Mouse (Mus musculus): ENCODE measurements around the gene Smim27. TPM values are rescaled to one million over a fixed set of nuclear protein-coding genes. Genes with fewer than 3 reads are reported as not detected.
"Not testable (repeated sequence)": the region's sequence is repeated elsewhere in the genome, so short reads cannot be mapped to it uniquely, and the experiment has no call there.

Smim27 gene
- polyA plus RNA-seq, 1 experiment from 2014 or later = 13.7 TPM

DNA sequence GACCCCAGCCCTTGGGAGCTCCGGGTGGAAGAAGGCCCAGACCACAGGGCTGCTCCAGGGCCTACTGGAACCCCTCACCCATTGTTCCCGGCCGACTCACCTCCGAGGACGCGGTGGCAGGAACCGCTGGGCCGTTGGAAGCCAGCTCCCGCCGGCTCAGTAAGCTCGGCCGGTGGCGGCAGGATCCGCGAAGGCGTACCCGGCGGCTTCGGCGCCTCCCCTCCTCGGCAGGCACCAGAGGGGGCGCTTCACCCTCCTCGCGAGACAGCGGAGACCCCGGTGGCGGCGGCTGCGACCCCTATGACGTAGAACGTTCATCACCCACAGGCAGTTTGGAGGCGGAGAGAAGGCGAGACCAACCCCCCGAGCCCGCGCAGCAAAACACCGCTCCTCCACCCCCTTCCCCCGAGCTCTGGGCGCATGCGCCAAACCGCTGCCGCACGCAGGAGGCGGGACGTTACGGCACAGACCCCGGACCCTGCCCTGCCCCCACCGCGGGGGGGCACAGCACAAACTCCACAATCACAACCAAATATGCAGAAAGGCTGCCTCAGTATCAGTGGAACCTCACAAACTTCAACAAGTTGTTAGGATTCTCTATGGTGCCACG, 1.1 kb upstream of the Smim27 start:
- H3K27ac ChIP-seq (replicated peaks) = peak overlapping the region; percentile 96
- peaks cover 12% of the 10 kb centered on the region; the same call in 1 of the 2 replicates for H3K36me3 ChIP-seq
- H3K4me1 ChIP-seq (replicated peaks) = peaks cover 24% of the 10 kb centered on the region
- no peaks in the 10 kb centered on the region for H3K9me3 ChIP-seq
- peak overlapping the region; percentile 83 for H3K4me2 ChIP-seq
- ATAC-seq (ENCODE audit: low FRiP score, low read depth) = peak; percentile 84
- peak overlapping the region; percentile 69 for H3K9ac ChIP-seq
- H3K4me3 ChIP-seq = peak overlapping the region; percentile 79
- under 1% methylated on average over 49 of the region's 50 CpGs for WGBS
- H3K27me3 ChIP-seq = no peaks in the 10 kb centered on the region

DNA sequence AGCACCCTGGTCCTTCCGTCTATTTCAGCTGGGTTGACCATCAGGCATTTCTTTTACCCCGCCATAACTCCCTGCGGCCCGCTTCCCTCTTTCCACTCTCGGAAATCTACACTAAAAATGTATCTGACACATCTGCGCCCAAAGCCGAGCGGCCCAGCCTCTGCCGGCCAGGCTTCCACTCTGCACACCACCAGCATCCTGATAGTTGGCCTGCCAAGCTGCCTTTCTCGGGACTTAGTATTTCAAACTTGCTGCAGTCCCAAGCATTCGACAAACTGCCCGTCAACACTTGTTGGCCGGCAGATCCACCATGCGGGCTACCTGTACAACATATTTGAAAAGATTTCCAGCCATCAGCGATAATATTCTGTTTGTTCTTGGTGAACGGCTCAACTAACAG, 544 bp upstream of the Smim27 start:
- H3K9me3 ChIP-seq = no peaks in the 10 kb centered on the region
- ATAC-seq (ENCODE audit: low FRiP score, low read depth) = no peak
- peaks cover 24% of the 10 kb centered on the region for H3K4me1 ChIP-seq (replicated peaks)
- H3K9ac ChIP-seq = peak overlapping the region; percentile 69
- 2% methylated on average over 16 of the region's 16 CpGs for WGBS
- H3K27ac ChIP-seq (replicated peaks) = peak overlapping the region; percentile 96
- no peaks in the 10 kb centered on the region for H3K27me3 ChIP-seq
- H3K4me2 ChIP-seq = peak overlapping the region; percentile 83
- peaks cover 16% of the 10 kb centered on the region; the same call in 1 of the 2 replicates for H3K36me3 ChIP-seq
- H3K4me3 ChIP-seq = peak overlapping the region; percentile 79

DNA sequence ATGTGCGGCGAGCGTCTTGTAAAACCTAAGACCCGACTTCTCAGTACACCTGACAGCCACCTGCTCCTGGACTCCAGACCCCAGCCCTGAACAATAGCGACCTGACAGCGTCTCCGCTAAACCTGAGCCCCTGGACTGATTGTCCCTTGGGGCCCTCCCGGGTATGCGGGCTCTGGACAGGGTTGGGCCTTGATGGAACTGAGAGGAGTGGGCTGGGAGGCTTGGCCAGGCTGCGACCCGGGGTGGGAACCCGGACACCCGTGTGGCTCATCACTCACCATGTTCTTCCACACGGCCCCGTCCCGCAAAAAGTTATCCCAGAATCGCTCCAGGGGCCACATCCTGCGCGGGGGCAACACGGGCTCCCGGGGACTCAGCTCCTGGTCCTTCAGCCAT, 9.5 kb downstream of the Smim27 start:
- 1% methylated on average over 21 of the region's 21 CpGs for WGBS
- peak overlapping the region; percentile 73 for H3K4me2 ChIP-seq
- peak overlapping the region; percentile 55; the same call in 1 of the 2 replicates for H3K27ac ChIP-seq (replicated peaks)
- H3K4me3 ChIP-seq = peak overlapping the region; percentile 94
- peak overlapping the region; percentile 81 for H3K9ac ChIP-seq
- no peaks in the 10 kb centered on the region for H3K9me3 ChIP-seq
- no peaks in the 10 kb centered on the region for H3K27me3 ChIP-seq
- peaks cover 18% of the 10 kb centered on the region; the same call in 1 of the 2 replicates for H3K36me3 ChIP-seq
- peaks cover 12% of the 10 kb centered on the region for H3K4me1 ChIP-seq (replicated peaks)
- peak; percentile 81 for ATAC-seq (ENCODE audit: low FRiP score, low read depth)

DNA sequence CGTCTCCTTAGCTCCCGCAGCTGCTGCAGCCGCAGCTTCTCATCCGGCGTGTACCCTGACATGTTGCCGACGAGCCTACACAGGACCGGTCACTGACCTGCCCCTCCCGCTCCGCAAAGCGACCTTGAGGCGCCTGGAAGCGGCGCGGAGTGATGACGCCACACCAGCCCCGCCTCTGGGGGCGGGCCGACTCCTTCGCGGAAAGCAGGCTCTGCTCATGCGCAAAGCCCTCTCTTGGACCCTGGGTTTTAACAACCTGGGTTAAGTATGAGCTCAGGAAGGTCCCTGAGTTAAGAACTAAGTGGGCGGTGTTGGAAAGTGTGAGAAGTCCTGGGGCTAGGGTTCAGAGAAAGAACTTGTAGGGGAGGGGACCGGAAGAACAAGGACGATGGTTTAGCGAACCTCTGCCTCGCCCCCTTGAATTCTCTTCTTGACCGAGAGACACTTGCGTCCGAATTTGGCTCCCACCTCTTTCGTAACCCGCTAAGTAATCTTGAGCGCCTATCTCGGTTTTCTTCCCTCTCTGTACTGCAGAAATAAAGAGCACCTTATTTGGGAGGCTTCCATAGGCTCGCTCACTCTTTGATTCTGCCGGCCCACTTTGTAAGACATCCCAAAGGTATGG, 10.0 kb downstream of the Smim27 start, which contains the start of gene Ndufb6:
Ndufb6 (minus strand) TSS at position 146 of the 625 bp plus-strand sequence.
- under 1% methylated on average over 36 of the region's 36 CpGs for WGBS
- Histone ChIP-seq H3K27me3 (no peaks in the 10 kb centered on the region), H3K4me1 (replicated peaks) (peaks cover 12% of the 10 kb centered on the region), H3K4me3 (peak within 1 kb of the TSS; percentile 94), H3K9me3 (no peaks in the 10 kb centered on the region), H3K27ac (replicated peaks) (peak within 1 kb of the TSS; percentile 73), H3K9ac (peak within 1 kb of the TSS; percentile 81), H3K36me3 (peaks cover 17% of the 10 kb centered on the region; the same call in 1 of the 2 replicates), H3K4me2 (peak within 1 kb of the TSS; percentile 73)
- ATAC-seq (ENCODE audit: low FRiP score, low read depth) = peak; percentile 96

DNA sequence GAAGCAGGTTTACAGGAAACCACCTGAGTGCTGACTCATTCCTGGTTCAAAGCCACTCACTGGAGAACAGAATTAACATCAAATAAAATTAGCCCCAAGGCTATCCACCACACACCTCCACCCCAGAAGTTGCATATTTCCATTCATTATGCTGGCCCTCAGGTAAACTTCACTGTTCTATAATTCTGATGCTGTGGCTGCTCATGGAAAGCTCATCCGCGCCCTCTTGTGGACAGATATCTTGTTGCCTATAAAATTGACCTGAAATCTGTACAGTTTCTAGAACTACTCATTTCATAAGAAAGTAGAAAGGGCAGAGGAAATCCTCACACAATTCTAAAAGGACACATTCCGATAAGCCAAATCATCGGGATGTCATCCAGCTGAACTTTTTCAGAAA, 16.2 kb downstream of the Smim27 start:
- no peak for ATAC-seq (ENCODE audit: low FRiP score, low read depth)
- Histone ChIP-seq H3K9me3 (no peaks in the 10 kb centered on the region), H3K27ac (replicated peaks) (no peak overlapping the region), H3K9ac (no peak overlapping the region), H3K4me2 (no peak overlapping the region), H3K4me1 (replicated peaks) (no peaks in the 10 kb centered on the region), H3K27me3 (no peaks in the 10 kb centered on the region), H3K36me3 (no peaks in the 10 kb centered on the region), H3K4me3 (no peak overlapping the region)
- WGBS = 22% methylated on average over 4 of the region's 4 CpGs

DNA sequence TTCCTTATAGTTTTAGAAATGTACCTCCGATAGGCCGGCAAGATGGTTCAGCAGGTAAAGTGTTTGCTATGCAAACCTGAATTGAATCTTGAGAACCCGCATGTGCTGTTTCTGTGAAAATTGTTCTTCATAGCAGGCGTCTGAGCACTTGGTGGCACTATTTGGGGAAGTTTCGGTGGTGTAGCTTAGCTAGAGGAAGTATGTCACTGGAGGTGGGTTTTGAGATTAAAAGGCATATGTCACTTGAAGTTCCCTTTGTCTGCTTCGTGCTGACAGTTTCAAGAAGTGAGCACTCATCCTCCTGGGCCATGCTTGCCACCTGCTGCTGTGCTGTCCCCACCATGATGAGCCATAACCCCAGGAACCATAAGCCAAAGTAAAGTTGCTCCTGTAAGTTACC, 18.0 kb downstream of the Smim27 start:
- Histone ChIP-seq H3K4me2 (no peak overlapping the region), H3K4me1 (replicated peaks) (no peaks in the 10 kb centered on the region), H3K9me3 (no peaks in the 10 kb centered on the region), H3K27me3 (no peaks in the 10 kb centered on the region), H3K27ac (replicated peaks) (no peak overlapping the region), H3K9ac (no peak overlapping the region), H3K36me3 (no peaks in the 10 kb centered on the region), H3K4me3 (no peak overlapping the region)
- no peak for ATAC-seq (ENCODE audit: low FRiP score, low read depth)
- WGBS = 79% methylated on average over 6 of the region's 6 CpGs

DNA sequence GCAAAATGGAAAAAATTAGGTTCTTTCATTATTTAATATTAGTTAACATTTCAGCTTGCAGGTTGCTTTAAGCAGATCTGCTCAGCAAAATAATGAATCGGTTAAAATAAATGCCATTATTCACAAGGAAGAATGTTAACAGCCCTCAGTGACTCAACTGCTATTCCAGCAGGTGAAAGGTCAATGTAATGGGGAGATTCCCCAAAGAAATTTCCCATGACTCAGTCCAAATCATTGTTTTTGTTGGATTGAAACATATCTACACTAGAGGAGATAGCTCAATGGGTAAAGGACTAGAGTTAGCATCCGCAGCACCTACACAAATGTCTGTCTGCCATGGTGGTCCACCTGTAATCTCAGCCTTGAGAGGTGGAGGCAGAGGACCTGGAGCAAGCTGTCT, 19.7 kb downstream of the Smim27 start:
- 95% methylated on average over 2 of the region's 2 CpGs for WGBS
- Histone ChIP-seq H3K4me2 (no peak overlapping the region), H3K4me3 (no peak overlapping the region), H3K27ac (replicated peaks) (no peak overlapping the region), H3K9ac (no peak overlapping the region), H3K9me3 (no peaks in the 10 kb centered on the region), H3K27me3 (no peaks in the 10 kb centered on the region), H3K36me3 (no peaks in the 10 kb centered on the region), H3K4me1 (replicated peaks) (no peaks in the 10 kb centered on the region)
- ATAC-seq (ENCODE audit: low FRiP score, low read depth) = no peak

DNA sequence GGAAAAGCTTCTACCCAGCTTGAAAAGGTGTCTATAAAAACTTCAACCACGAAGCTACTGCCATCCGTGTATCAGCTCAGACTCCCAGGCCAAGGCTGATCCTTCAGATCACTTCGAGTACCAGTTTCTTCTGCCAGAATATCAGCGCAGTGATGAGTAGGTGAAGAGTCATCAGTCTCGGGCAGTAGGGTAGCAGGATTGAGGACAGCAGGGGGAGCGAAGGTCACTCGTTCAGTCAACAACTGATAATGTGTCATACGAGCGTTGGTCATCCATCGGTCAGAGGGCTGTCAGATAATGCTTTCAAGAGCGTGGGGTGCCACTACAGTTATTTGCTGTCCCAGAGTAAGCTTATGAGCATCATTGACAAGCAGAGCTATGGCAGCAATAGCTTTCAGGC, 22.1 kb downstream of the Smim27 start:
- H3K9me3 ChIP-seq; H3K4me3 ChIP-seq; H3K36me3 ChIP-seq; H3K4me1 ChIP-seq (replicated peaks); H3K9ac ChIP-seq; H3K4me2 ChIP-seq; H3K27ac ChIP-seq (replicated peaks); H3K27me3 ChIP-seq; ATAC-seq (ENCODE audit: low FRiP score, low read depth): not testable (repeated sequence)
- WGBS = 92% methylated on average over 11 of the region's 11 CpGs

DNA sequence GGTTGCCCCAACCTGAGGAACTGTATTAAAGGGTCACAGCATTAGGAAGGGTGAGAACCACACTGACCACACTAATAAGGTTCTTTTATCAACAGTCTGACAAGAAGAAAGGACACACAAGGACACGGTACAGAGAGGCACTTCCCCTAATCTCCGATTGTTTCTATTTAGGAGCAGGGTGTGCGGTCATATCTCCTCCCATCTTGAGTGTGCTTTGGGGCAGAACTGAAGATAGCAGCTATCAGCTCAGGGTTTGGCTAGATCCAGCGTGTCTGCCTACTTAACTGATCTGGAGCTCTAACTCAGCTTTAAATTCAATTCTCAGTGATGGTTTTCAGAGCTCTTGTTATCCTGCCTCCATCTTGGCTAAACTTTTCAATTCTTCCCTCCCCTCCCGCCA, 29.8 kb downstream of the Smim27 start:
- Histone ChIP-seq H3K9me3 (no peaks in the 10 kb centered on the region), H3K27ac (replicated peaks) (no peak overlapping the region), H3K9ac (no peak overlapping the region), H3K4me3 (no peak overlapping the region), H3K27me3 (no peaks in the 10 kb centered on the region), H3K4me1 (replicated peaks) (0 out of 2 replicates have a peak, but pooled peaks cover 5% of the 10 kb centered on the region), H3K4me2 (no peak overlapping the region), H3K36me3 (no peaks in the 10 kb centered on the region)
- ATAC-seq (ENCODE audit: low FRiP score, low read depth) = no peak
- WGBS = 84% methylated on average over 5 of the region's 5 CpGs

DNA sequence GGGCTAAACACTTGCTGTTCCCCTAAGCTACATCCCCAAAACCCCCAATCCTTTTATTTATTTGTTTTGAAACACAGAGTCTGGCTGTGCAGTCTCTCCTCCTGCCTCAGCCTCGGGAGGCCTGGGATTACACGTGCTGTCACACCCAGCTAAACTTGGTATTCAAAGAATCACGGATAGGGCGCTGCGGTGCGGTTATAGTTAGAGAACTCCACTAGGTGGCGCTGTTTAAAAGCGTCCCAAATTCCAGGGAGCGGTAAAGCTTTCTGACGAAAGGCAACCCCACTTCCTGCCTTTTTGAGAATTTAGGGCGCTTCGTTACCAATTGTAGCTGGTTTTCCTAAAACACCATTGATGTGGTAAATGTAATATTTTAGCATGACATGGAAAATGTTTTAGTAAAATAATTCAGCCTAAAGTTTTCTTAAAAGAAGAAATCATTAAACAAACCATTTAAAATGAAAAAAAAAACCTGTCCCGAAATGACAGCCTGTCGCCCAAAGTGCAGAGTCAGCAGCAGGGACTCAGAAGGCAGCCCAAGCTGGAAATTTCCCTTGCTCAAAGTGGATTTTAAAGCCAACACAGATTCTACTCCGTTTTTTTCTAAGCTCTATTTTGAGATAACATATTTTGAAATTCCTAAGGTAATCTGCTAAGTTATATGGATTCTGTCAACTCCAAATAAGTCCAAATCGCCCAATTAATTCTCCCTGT, 31.9 kb downstream of the Smim27 start:
- Histone ChIP-seq H3K27ac (replicated peaks) (no peak overlapping the region), H3K4me3 (no peak overlapping the region), H3K9me3 (no peaks in the 10 kb centered on the region), H3K27me3 (no peaks in the 10 kb centered on the region), H3K4me2 (peak overlapping the region; percentile 49), H3K9ac (no peak overlapping the region), H3K4me1 (replicated peaks) (0 out of 2 replicates have a peak, but pooled peaks cover 5% of the 10 kb centered on the region), H3K36me3 (no peaks in the 10 kb centered on the region)
- 11% methylated on average over 16 of the region's 16 CpGs for WGBS
- peak; percentile 87 for ATAC-seq (ENCODE audit: low FRiP score, low read depth)

DNA sequence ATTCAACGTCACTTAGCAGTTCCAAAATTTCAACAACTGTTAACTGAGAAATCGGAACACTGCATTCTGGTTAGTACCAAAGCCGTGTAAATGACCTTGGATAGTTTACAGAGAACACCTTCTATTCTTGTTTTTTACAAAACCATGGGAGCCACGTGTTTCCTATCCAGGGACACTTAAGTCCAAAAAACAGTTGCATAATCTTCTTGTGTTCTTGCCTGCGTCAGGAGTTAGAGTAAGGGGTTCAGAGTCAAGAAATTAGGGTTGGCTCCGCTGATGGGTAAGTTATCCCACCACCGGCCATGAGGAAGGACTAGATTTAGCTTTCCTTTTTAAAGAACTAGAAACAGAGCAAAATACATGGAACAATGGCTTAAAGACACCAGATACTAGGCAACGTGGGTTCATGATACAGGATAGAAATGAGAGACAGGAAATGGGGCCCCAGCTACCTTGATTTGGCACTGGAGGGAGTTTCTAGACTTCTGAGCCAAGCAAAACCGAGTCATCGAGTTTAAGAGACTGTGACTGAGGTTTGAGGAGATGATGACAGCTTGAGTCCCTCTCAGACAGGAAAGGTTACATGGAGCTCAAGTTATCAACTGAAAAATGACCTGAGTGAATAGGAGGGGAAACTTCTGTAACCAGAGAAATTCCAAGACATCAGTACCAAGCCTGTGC, 33.2 kb downstream of the Smim27 start:
- WGBS = 82% methylated on average over 10 of the region's 10 CpGs
- H3K27ac ChIP-seq (replicated peaks) = no peak overlapping the region
- no peak overlapping the region for H3K4me3 ChIP-seq
- 0 out of 2 replicates have a peak, but pooled peaks cover 5% of the 10 kb centered on the region for H3K4me1 ChIP-seq (replicated peaks)
- no peaks in the 10 kb centered on the region for H3K9me3 ChIP-seq
- ATAC-seq (ENCODE audit: low FRiP score, low read depth) = no peak
- no peaks in the 10 kb centered on the region for H3K36me3 ChIP-seq
- H3K4me2 ChIP-seq = no peak overlapping the region
- H3K27me3 ChIP-seq = no peaks in the 10 kb centered on the region
- no peak overlapping the region for H3K9ac ChIP-seq

DNA sequence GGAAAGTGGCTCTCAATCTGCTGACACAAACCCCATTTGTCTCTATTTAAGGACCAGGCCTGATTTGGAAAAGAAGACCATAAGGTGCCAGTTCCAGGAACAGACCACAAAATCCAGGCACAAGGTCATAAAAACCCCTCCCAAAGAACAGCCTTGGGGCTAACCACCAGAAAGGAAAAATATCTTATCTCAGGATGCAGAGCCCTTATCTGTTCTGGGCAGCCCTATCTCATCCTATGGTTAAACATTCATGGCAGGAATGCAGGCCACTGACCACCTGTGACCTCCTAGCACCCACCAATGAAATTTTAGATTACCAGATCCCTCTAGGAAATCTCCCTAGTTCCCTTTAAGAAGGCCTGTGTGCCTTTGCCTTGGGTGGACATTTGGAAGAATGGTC, 40.3 kb downstream of the Smim27 start:
- H3K9me3 ChIP-seq = no peaks in the 10 kb centered on the region
- H3K9ac ChIP-seq = no peak overlapping the region
- H3K27me3 ChIP-seq = no peaks in the 10 kb centered on the region
- no peaks in the 10 kb centered on the region for H3K36me3 ChIP-seq
- H3K4me3 ChIP-seq = no peak overlapping the region
- H3K4me2 ChIP-seq = no peak overlapping the region
- no peak overlapping the region for H3K27ac ChIP-seq (replicated peaks)
- H3K4me1 ChIP-seq (replicated peaks) = 0 out of 2 replicates have a peak, but pooled peaks cover 7% of the 10 kb centered on the region
- ATAC-seq (ENCODE audit: low FRiP score, low read depth) = no peak
